Mouse (Mus musculus) C2C12 (cell line): ENCODE results near the gene Dnaja2.

ENCODE experiments used
- CEBPB ChIP-seq: IDR thresholded peaks from one replicate; pipeline ENCODE4 v1.6.1; 2011; ENCODE audit warnings: low read depth, mild to moderate bottlenecking, control low read depth, moderate library complexity
- CTCF ChIP-seq: IDR thresholded peaks from one replicate; pipeline ENCODE4 v1.5.1; 2011; ENCODE audit not compliant: control insufficient read depth, insufficient read depth, insufficient read length
- MAX ChIP-seq: IDR thresholded peaks from one replicate; pipeline ENCODE4 v1.6.1; 2011; ENCODE audit warnings: mild to moderate bottlenecking, control low read depth
- MYOG ChIP-seq: IDR thresholded peaks from one replicate; pipeline ENCODE4 v1.6.1; 2011; ENCODE audit not compliant: control insufficient read depth, insufficient read length; ENCODE audit errors: extremely low read depth

DNA sequence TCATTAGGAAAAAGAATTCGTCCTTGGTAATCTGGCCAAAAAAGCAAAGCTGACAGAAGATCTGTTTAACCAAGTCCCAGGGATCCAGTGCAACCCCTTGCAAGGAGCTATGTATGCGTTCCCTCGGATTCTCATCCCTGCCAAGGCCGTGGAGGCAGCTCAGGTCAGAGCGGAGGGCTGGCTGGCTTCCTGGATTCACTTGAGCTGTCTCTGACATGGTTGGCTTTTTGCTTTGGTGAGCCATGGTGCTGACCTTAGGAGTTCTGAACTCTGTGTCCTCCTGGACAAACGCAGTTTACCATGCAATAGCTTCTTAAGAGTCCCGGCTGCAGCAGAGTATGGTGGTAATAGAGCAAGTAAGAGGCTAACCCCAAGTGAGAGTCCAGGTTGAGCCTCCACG, 33.8 kb downstream of the Dnaja2 start:
- TF ChIP-seq CTCF (no peak), MYOG (no peak), MAX (no peak), CEBPB (no peak)
